Mouse (Mus musculus) cortical plate, adult 2 months (tissue): ENCODE data around the gene Abcc9.

Experiments
- CTCF ChIP-seq: fragments of 200-500 bp; IDR thresholded peaks from 2 replicates; pipeline ENCODE4 v1.5.1; 2011; ENCODE audit warnings: mild to moderate bottlenecking, control low read depth, low read length; ENCODE audit not compliant: insufficient read depth; ENCODE audit errors: extremely low read depth
- POLR2A ChIP-seq: fragments of 200-500 bp; IDR thresholded peaks from 2 replicates; pipeline ENCODE4 v1.6.1; 2011; ENCODE audit warnings: mild to moderate bottlenecking, low read length, control low read depth; ENCODE audit not compliant: insufficient read depth; ENCODE audit errors: extremely low read depth

DNA sequence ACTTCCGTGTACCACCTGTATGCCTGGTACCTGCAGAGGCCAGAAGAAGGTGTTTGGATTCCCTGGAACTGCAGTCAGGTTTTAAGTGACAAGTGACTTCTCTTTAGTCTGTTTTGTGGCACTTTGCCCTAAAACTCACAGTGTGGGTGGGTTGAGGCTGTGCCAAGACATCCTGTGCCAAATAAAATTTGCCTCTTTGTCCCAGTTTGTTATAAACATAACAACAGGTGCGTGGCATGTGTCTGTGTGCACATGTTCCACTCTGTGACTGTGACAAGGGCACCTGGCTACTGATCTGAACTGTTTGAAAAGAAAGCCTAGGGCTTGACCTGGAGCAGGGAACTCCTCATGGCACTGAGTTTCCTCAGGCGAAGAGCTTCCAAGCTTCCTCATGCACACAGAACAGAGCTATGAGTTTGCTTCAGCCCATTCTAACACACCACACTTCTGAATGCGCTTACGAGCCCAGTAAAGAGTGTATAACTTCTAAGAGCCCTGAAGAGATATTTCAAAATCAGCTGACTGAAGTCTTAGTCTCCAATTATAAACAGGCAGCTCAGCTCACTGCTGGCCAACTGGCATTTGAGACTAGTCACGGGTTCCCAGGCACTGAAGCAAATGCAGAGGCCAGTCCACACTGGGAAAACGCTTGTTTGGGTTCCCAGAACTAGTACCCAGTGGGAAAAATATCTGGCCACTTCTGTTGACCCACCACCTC lies 34.3 kb downstream of the Abcc9 start:
- TF ChIP-seq CTCF: no peak
- TF ChIP-seq POLR2A: no peak
